Mouse (Mus musculus) fat pad, adult 2 months (tissue): ENCODE measurements around the gene Kif13a.

Experiments
- DNase-seq: peaks from one replicate; pipeline ENCODE4 v3.0.0-alpha.2; 2011; ENCODE audit warnings: low read depth, low spot score; ENCODE audit errors: extremely low read depth

Gene Kif13a

GRCm38 (mm10) chr13:46929719-46930658 is at the start of gene Kif13a:
Kif13a (minus strand) TSS chr13:46929867.
- DNase-seq: no peak

GRCm38 (mm10) chr13:46976532-46976931 is 46.9 kb upstream of the Kif13a start:
- no peak for DNase-seq

DNA sequence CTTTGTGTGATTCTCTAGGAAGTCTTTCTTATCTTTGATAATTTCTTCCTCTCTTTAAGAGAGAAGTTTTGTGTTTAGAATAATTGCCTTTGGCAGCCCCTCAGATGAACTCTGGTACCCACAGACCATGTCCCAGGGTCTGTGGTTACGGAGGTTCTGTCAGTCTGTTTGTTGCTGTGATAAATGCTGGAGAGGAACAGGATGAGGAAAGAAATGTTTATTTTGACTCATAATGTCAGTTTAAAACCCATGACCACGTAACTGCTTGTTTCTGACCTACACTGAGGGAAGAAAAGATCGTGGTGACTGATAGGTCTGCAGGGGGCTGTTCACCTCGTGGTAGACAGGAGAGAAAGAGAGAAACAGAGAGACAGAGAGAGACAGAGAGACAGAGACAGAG is 46.3 kb upstream of the Kif13a start:
- DNase-seq: no peak

DNA sequence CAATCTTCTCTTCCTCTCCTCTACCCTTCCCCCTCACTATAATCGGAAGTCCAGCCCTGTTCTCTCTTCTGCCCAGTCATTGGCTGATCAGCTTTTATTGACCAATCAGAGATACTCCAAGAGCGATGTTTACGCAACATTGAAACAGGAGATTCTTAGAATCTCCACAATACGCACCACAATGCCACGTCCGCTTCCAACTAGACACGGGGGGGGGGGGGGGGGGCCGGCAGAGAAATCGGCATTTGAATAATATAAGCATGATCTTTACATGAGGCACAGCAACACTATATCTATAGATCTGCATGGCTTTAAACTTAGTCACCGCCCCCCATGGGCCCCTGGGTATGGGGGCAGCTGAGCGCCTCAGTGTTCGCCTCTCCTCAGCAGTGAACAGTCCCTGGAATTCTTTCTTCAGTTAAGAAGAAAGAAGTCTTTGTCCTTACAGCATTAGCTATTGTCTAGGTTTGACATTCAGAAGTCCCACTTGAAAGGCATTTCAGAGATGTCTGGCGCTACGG is 45.4 kb upstream of the Kif13a start:
- no peak for DNase-seq

DNA sequence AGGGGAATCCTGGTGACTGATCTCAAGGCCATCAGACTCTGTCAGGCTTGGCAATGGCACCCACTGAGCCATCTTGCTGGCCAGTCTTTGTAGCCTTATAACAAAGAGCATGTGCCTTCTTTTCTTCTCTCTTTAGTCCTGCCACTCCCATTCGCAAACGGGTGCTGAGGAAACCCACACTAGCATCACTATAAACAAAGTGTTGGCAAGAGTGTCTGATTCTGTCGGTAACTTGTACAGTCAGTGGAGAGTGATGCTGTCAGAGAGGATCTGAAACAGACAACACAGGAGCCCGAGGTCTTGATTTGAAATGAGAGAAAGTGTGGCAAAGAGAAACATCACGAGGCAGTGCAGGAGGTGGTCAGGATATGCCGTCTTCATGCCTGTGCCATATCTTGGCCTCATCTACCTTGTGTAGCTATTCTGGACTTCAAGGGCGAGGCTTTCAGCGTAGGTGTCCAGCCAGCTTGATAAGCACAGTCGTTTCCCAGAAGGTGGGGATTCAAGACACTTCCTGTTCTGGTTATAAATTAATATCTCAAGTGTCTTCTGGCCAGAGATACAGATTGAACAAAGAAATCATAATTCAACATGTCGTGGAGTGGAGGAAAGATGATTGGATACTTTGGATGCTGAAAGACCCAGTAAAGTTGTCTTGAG is 40.7 kb upstream of the Kif13a start:
- no peak for DNase-seq

DNA sequence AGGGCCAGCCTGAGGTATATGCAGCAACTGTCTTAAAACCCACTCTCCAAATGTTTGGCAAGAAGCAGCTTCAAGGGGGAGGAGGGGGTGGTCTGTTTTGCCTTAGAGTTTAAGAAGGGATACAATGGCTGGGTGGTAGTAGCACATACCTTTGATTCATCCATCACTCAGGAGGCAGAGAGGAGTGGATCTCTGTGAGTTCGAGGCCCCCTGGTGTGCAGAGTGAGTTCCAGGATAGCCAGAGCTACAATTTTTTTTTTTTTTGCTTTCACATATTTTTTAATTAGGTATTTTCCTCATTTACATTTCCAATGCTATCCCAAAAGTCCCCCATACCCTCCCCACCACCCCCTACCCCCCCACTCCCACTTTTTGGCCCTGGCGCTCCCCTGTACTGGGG is 39.0 kb upstream of the Kif13a start:
- DNase-seq: no peak

GRCm38 (mm10) chr13:46967308-46967707 is 37.6 kb upstream of the Kif13a start:
- no peak for DNase-seq

DNA sequence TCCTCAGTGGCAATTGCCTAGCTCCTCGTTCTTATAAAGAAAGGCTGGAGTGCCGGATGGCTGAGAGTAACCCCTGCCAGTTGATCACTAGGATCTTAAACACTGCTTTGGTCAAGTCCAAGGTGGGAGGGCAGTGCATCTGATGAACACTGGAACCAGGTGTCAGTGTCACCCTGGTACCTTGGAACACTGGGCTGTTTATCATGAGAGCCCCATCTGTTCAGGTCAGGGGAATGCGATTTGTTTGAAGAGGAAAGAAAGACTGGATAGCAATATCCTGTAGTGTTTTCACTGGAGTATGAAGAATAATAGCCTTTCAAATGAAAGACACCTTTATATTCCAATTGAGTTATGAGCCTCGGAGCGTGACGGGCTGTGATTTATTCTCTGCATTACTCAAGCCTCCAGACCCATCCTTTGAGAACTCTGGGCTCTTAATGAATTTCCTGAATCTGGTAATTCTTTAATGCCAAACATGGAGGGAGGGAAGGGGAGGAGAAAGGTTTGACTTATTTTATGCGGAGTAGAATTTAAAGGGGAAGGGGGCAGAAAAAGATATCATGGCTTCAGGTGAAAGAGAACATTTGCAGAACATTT is 31.3 kb upstream of the Kif13a start:
- no peak for DNase-seq

- DNase-seq: no peak
Observed at GRCm38 (mm10) chr13:46959139-46959538, 29.5 kb upstream of the Kif13a start.

- no peak for DNase-seq
Observed at GRCm38 (mm10) chr13:46951212-46951611, 21.5 kb upstream of the Kif13a start.

DNA sequence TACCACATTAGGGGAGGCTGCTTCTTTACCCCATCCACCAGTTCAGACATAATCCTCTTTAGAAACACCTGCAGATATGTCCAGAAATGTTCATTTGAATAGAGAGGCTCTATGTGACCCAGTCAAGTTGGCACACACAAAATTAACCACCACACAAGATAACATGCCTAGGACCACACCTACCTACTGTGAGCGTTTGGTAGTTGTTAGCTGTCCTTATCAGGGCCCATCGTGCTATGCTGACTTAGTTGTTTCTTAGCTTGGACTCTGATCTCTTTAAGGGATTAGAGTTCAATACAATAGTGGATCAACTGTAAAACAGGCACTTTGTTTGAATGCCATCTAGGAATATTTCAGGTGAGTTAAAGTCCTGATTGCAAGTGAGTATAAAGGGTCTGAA is 20.1 kb upstream of the Kif13a start:
- DNase-seq: no peak

- DNase-seq: no peak
Observed at GRCm38 (mm10) chr13:46948027-46948426, 18.4 kb upstream of the Kif13a start.

DNA sequence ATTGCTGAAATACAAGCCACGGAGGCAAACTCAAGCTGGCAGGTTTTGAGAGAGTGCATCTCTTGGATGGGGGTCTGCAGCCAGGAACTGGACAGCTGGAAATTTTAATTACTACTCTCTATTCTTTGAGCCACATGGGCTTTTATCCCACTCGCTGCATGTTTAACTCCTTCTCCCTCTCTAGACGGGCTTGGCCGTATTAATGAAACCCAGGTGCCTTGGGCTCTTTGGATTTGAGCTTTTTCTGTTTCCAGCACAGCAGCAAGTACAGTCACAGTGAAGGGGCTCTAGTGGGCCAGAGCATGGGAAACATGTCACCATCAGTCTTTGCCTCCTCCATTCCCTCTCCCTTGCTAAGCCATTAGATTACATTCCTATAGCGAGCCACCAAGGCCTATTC is 16.4 kb upstream of the Kif13a start:
- no peak for DNase-seq

DNA sequence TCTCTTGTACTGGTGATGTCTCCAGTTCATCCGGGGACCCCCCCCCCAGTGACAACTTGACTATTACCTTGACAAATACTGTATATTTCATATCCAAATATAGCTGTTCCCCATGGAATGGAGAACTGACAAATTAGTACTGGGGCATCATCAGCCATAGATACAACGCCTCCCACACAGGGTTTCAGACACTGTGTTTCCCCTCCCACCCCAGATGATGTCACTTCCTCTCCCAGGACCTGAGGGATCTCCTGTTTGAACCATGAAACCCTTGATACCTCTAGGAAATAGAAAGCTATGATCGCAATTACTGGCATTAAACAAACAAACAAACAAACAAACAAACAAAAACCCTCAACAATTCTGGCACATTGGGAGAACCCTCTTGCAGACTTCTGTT is 15.6 kb upstream of the Kif13a start:
- no peak for DNase-seq

- no peak for DNase-seq
Observed at GRCm38 (mm10) chr13:46943294-46943693, 13.6 kb upstream of the Kif13a start.

- no peak for DNase-seq
Observed at GRCm38 (mm10) chr13:46934116-46934515, 4.4 kb upstream of the Kif13a start.

GRCm38 (mm10) chr13:46932846-46933245 is 3.2 kb upstream of the Kif13a start:
- DNase-seq: no peak

GRCm38 (mm10) chr13:46932049-46932448 is 2.4 kb upstream of the Kif13a start:
- DNase-seq: no peak

- DNase-seq: no peak
Observed at GRCm38 (mm10) chr13:46930659-46931046, 986 bp upstream of the Kif13a start.

GRCm38 (mm10) chr13:46928961-46929691 is 541 bp downstream of the Kif13a start:
- no peak for DNase-seq

GRCm38 (mm10) chr13:46928404-46928803 is 1.3 kb downstream of the Kif13a start:
- DNase-seq: no peak
